Mouse (Mus musculus) bone marrow macrophage, adult 2 months (primary cell): ENCODE data around the gene Ccdc24.

Experiments
- CTCF ChIP-seq: IDR thresholded peaks from 2 replicates; pipeline ENCODE4 v1.5.1; 2012; ENCODE audit warnings: low read depth, mild to moderate bottlenecking, low read length, moderate library complexity
- POLR2A ChIP-seq: IDR thresholded peaks from 2 replicates; pipeline ENCODE4 v1.6.1; 2012; ENCODE audit warnings: mild to moderate bottlenecking, low read depth, low read length, borderline replicate concordance

GRCm38 (mm10) chr4:117896031-117896430 is 23.7 kb upstream of the Ccdc24 start:
- TF ChIP-seq CTCF (no peak), POLR2A (no peak)
